Mouse (Mus musculus) retina, postnatal 1 day (tissue): ENCODE data around the gene Slc25a43.

Source experiments
- DNase-seq: peaks from one replicate; pipeline ENCODE4 v3.0.0-alpha.2; 2012

The Slc25a43 gene

GRCm38 (mm10) chrX:36825032-36825431, 81.6 kb downstream of the Slc25a43 start:
- DNase-seq = no peak
